Mouse (Mus musculus): ENCODE results near the gene Tmem235.

- TF ChIP-seq CTCF (IDR thresholded peaks at IDR 0.05; ENCODE audit: low read depth, low read length) (no peak), POLR2A (IDR thresholded peaks at IDR 0.05; ENCODE audit: extremely low read depth, insufficient read depth, low read length) (0 out of 2 replicates have a peak, but pooled peaks have one; percentile 13)
These were observed 13.9 kb upstream of the Tmem235 start for GRCm38 (mm10) chr11:117846640-117847039.
